Mouse (Mus musculus) kidney, embryonic 14.5 days (tissue): ENCODE data around the gene Dsn1. TPM values are rescaled to one million over a fixed set of nuclear protein-coding genes. Genes with fewer than 3 reads are reported as not detected.

Experiments used
- ATAC-seq: fragments of 200-750 bp; cut with Nextera tagmentation; 2 replicates; pipeline ENCODE4 v1.8.0; 2017; ENCODE audit warnings: moderate number of reproducible peaks, mild to moderate bottlenecking, moderate TSS enrichment, moderate library complexity; ENCODE audit not compliant: low FRiP score, low TSS enrichment
- H3K27ac ChIP-seq: fragments of 300-500 bp; sonication (generic); 2 replicates; pipeline ENCODE4 v1.5.1; 2014; ENCODE audit warnings: low read depth, mild to moderate bottlenecking, low read length, moderate library complexity, mixed read lengths
- H3K27me3 ChIP-seq: fragments of 300-500 bp; sonication (generic); 2 replicates; pipeline ENCODE4 v1.6.1; 2014; ENCODE audit warnings: mild to moderate bottlenecking, low read length; ENCODE audit not compliant: control insufficient read depth, insufficient read depth
- H3K36me3 ChIP-seq: fragments of 300-500 bp; sonication (generic); 2 replicates; pipeline ENCODE4 v1.6.1; 2014; ENCODE audit warnings: low read length, mixed read lengths; ENCODE audit not compliant: control insufficient read depth, insufficient read depth
- H3K4me1 ChIP-seq: fragments of 300-500 bp; sonication (generic); 2 replicates; pipeline ENCODE4 v1.6.1; 2014; ENCODE audit warnings: low read length, mixed read lengths; ENCODE audit not compliant: control insufficient read depth, insufficient read depth
- H3K4me2 ChIP-seq: fragments of 300-500 bp; sonication (generic); replicated peaks from 2 replicates; pipeline ENCODE4 v1.6.1; 2014; ENCODE audit warnings: low read depth, mild to moderate bottlenecking, low read length
- H3K4me3 ChIP-seq: fragments of 300-500 bp; sonication (generic); 2 replicates; pipeline ENCODE4 v1.5.1; 2014; ENCODE audit warnings: mild to moderate bottlenecking, low read length
- H3K9ac ChIP-seq: fragments of 300-500 bp; sonication (generic); 2 replicates; pipeline ENCODE4 v1.6.1; 2014; ENCODE audit warnings: low read depth, mild to moderate bottlenecking, low read length, moderate library complexity
- H3K9me3 ChIP-seq: fragments of 300-500 bp; sonication (generic); 2 replicates; pipeline ENCODE4 v1.6.1; 2016; ENCODE audit warnings: low read length; ENCODE audit not compliant: control insufficient read depth
- WGBS: fragments of 180-500 bp; shearing (Covaris S2); extraction: QIAGEN DNeasy Blood & Tissue Kit; methylation state at CpG from one replicate; pipeline ENCODE4 v1.1.7; 2014; 5-methylcytosine and 5-hydroxymethylcytosine counted together
- polyA plus RNA-seq: library from polyadenylated mRNA; unstranded; fragments of >200 nt; fragmentation: Nextera tagmentation; extraction: Ambion mirVana; gene quantifications from 2 replicates; pipeline ENCODE4 v1.2.1, GENCODE M21; 2014

Dsn1 gene
- polyA plus RNA-seq, 1 experiment from 2014 or later: 43.8 TPM

- 86% methylated on average over 4 of the region's 4 CpGs for WGBS
- no peaks in the 10 kb centered on the region for H3K4me1 ChIP-seq
Observed at GRCm38 (mm10) chr2:156968501-156968900, 38.5 kb downstream of the Dsn1 start.

DNA sequence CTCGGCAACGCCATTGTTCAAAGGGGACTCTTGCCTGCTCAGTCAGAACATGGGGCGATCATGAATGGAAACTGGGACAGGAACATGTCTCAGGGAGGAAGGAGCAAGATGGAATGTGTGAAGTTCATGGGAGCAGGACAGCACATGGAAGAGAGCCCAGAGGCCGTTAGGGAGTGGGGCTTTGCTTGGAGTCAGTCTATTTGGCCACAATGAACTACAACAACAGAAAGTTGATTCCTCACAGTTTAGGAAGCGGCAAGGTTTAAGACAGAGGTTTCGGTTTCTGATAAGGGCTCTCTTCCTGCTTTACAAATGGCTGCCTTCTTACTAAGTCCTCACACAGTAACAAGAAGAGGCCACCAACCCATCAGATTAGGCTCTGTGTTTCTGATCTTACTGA lies 39.6 kb downstream of the Dsn1 start:
- Histone ChIP-seq H3K36me3 (no peaks in the 10 kb centered on the region), H3K4me3 (no peak overlapping the region), H3K4me1 (no peaks in the 10 kb centered on the region), H3K9ac (no peak overlapping the region), H3K27me3 (no peaks in the 10 kb centered on the region), H3K9me3 (no peaks in the 10 kb centered on the region), H3K27ac (no peak overlapping the region), H3K4me2 (no peak overlapping the region)
- WGBS: 79% methylated on average over 6 of the region's 6 CpGs
- no peak for ATAC-seq

More at GRCm38 (mm10) chr2:156968501-156968900, 38.5 kb downstream of the Dsn1 start:
- Histone ChIP-seq H3K9ac (no peak overlapping the region), H3K36me3 (no peaks in the 10 kb centered on the region), H3K4me2 (no peak overlapping the region), H3K9me3 (no peaks in the 10 kb centered on the region), H3K27me3 (no peaks in the 10 kb centered on the region), H3K27ac (no peak overlapping the region), H3K4me3 (no peak overlapping the region)
- ATAC-seq: no peak

- H3K36me3 ChIP-seq: no peaks in the 10 kb centered on the region
- H3K4me2 ChIP-seq: no peak overlapping the region
- H3K4me1 ChIP-seq: no peaks in the 10 kb centered on the region
- ATAC-seq: no peak
- no peaks in the 10 kb centered on the region for H3K27me3 ChIP-seq
- H3K9me3 ChIP-seq: no peaks in the 10 kb centered on the region
- no peak overlapping the region for H3K27ac ChIP-seq
- no peak overlapping the region for H3K9ac ChIP-seq
- whole genome bisulfite sequencing: 86% methylated on average over 7 of the region's 7 CpGs
- H3K4me3 ChIP-seq: no peak overlapping the region
Observed at GRCm38 (mm10) chr2:156963891-156964290, 43.1 kb downstream of the Dsn1 start.

GRCm38 (mm10) chr2:156958496-156959252 lies 48.3 kb downstream of the Dsn1 start:
- no peak overlapping the region for H3K27ac ChIP-seq
- no peaks in the 10 kb centered on the region for H3K4me1 ChIP-seq
- no peaks in the 10 kb centered on the region for H3K9me3 ChIP-seq
- no peak overlapping the region for H3K9ac ChIP-seq
- H3K4me3 ChIP-seq: no peak overlapping the region
- ATAC-seq: no peak
- no peaks in the 10 kb centered on the region for H3K27me3 ChIP-seq
- WGBS: 90% methylated on average over 9 of the region's 9 CpGs
- H3K36me3 ChIP-seq: no peaks in the 10 kb centered on the region
- H3K4me2 ChIP-seq: no peak overlapping the region

DNA sequence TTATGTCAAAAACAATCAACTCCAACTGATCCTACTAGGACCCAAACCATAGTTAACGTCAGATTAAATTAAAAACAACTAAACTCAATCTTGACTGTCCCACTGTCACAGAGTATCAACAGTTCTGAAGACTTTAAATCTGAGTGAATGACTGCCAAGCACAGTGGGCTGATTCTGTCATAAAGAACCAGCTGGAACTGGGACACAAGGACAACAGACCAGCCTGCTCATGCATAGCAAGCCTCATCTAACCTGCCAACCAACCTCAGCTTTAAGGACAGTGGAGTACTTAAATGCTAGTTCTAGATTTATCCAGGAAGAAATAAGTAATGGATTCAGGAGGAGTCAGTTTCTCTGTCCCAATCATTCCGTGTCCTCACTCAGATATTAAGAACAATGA lies 49.9 kb downstream of the Dsn1 start:
- no peaks in the 10 kb centered on the region for H3K27me3 ChIP-seq
- no peak overlapping the region for H3K27ac ChIP-seq
- H3K4me2 ChIP-seq: no peak overlapping the region
- H3K4me3 ChIP-seq: no peak overlapping the region
- H3K36me3 ChIP-seq: no peaks in the 10 kb centered on the region
- no peak for ATAC-seq
- no peak overlapping the region for H3K9ac ChIP-seq
- no peaks in the 10 kb centered on the region for H3K4me1 ChIP-seq
- no peaks in the 10 kb centered on the region for H3K9me3 ChIP-seq
- 83% methylated on average over 2 of the region's 2 CpGs for WGBS

DNA sequence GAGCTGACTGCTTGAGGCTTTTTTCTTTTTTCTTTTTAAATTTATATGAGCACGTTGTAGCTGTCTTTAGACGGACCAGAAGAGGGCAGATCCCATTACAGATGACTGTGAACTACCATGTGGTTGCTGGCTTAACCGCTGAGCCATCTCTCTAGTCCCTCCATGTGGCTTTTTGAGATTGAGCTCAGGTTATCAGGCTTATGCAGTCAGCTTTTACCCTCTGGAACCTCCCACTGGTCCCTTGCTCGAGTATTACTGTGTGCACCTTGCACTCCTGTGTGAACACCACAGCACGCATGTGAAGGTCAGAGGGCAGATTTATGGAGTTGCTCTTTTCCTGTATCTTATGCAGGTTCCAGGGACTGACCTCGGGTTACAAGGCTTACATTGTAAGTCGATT lies 50.6 kb downstream of the Dsn1 start:
- no peaks in the 10 kb centered on the region for H3K36me3 ChIP-seq
- no peak overlapping the region for H3K4me3 ChIP-seq
- WGBS: 65% methylated on average over 7 of the region's 7 CpGs
- no peaks in the 10 kb centered on the region; the same call in 1 of the 2 replicates for H3K4me1 ChIP-seq
- H3K27me3 ChIP-seq: no peaks in the 10 kb centered on the region
- no peak overlapping the region for H3K4me2 ChIP-seq
- H3K9me3 ChIP-seq: no peaks in the 10 kb centered on the region
- H3K27ac ChIP-seq: no peak overlapping the region
- H3K9ac ChIP-seq: no peak overlapping the region
- no peak for ATAC-seq

DNA sequence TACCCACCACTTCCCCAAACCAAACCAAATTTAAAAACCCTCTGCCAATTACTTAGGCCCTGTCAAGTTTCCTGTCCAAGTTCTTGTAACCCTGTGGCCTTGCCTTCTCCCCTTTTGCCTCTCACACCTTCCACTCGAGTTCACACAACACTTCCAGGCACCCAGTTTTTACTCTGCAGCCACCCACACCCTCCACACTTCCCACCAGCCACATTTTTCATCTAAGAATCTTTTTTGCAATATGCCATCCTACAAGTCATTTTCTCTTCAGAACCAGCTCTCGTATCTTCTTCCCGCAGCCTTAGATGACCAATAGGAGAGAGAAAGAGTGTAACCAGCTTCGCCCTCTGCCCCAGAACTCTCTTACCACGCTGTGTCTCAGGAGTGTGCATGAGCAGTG lies 52.5 kb downstream of the Dsn1 start:
- H3K4me1 ChIP-seq: no peaks in the 10 kb centered on the region; the same call in 1 of the 2 replicates
- H3K36me3 ChIP-seq: no peaks in the 10 kb centered on the region
- no peak overlapping the region for H3K4me2 ChIP-seq
- H3K4me3 ChIP-seq: no peak overlapping the region
- H3K9me3 ChIP-seq: no peaks in the 10 kb centered on the region
- WGBS: 91% methylated on average over 5 of the region's 5 CpGs
- no peak for ATAC-seq
- H3K9ac ChIP-seq: no peak overlapping the region
- H3K27me3 ChIP-seq: no peaks in the 10 kb centered on the region
- H3K27ac ChIP-seq: no peak overlapping the region

DNA sequence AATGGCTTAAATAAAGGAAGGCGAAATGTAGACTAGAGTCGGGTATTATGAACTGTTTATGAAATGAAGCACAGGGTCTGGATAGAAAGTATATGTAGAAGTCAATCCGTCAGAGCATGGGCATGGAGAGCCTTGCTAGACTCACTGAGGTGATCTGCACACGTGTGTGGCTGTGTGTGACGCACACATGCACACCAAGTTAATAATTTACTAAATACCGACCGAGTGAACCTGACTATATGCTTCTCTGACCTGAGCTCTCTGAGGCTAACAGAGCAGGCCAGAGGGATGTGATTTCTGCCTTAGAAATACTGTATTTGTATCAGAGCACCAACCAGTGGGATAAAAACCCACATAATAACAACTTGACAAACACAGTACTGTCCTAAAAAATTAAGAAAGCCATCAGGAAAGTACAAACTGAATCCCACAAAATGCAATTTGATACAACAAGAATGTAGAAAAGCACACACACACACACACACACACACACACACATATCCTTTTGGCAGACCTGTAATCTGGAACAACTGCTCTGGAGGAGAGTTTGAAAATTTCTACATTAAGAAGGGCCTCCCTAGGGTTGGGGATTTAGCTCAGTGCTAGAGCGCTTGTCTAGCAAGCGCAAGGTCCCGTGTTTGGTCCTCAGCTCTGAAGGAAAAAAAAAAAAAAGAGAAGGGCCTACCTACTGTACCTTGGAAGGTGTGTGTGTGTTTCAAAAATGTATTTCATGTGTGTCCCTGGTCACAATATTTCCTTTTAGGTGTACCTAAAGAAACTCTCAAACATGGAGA lies 55.5 kb downstream of the Dsn1 start:
- H3K4me2 ChIP-seq: no peak overlapping the region
- no peak overlapping the region for H3K27ac ChIP-seq
- ATAC-seq: no peak
- 82% methylated on average over 10 of the region's 10 CpGs for WGBS
- H3K4me1 ChIP-seq: no peaks in the 10 kb centered on the region; the same call in 1 of the 2 replicates
- H3K4me3 ChIP-seq: no peak overlapping the region
- H3K9ac ChIP-seq: no peak overlapping the region
- H3K9me3 ChIP-seq: no peaks in the 10 kb centered on the region
- no peaks in the 10 kb centered on the region for H3K27me3 ChIP-seq
- H3K36me3 ChIP-seq: peaks cover 4% of the 10 kb centered on the region; the same call in 1 of the 2 replicates

GRCm38 (mm10) chr2:156950816-156951215 lies 56.1 kb downstream of the Dsn1 start:
- no peak for ATAC-seq
- no peak overlapping the region for H3K27ac ChIP-seq
- no peaks in the 10 kb centered on the region; the same call in 1 of the 2 replicates for H3K4me1 ChIP-seq
- H3K36me3 ChIP-seq: peaks cover 4% of the 10 kb centered on the region; the same call in 1 of the 2 replicates
- no peak overlapping the region for H3K4me3 ChIP-seq
- H3K4me2 ChIP-seq: no peak overlapping the region
- 95% methylated on average over 3 of the region's 3 CpGs for WGBS
- H3K9ac ChIP-seq: no peak overlapping the region
- H3K9me3 ChIP-seq: no peaks in the 10 kb centered on the region
- no peaks in the 10 kb centered on the region for H3K27me3 ChIP-seq
